Mouse (Mus musculus) layer of hippocampus, adult 9-11 months (tissue): ENCODE data around the gene Unc5c.

Experiments used
- DNase-seq: peaks from one replicate; pipeline ENCODE4 v3.0.0; 2022

Gene Unc5c

DNA sequence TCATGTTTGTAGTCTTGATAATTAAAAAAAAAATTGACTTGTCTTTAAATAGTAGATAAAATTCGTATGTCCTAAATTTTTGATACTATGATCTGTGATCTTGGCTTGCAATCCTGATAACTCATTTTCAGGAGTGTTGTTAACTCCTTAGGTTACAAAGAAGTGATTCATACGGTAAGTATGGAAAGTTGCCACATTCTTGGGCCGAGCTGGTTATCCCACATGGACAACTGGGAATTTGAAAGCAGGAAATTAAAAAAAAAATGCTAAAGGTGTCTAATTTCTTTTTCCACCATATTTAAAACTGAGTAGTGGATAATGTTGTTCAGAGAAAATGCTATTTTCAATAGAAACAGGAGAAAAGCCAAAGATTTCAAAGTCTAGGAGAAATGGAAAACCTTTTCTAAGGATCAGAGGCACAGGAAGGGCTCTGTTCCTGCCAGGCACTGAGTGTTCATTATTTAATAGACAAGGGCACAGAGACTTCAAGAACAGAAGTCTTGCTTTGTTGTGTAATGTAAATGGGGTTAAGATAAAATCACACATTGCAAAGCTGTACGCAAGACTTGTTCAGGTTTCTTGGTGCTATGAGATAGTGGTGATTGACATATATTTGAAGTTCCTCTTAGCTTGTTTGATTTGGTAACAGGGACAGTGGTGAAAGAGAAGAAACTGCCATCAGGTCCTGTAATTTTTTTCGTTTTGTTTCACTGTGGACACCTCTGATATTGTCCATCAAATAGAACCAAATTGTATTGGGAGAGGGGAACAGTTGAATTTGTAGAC lies 46.4 kb downstream of the Unc5c start:
- no peak for DNase-seq

DNA sequence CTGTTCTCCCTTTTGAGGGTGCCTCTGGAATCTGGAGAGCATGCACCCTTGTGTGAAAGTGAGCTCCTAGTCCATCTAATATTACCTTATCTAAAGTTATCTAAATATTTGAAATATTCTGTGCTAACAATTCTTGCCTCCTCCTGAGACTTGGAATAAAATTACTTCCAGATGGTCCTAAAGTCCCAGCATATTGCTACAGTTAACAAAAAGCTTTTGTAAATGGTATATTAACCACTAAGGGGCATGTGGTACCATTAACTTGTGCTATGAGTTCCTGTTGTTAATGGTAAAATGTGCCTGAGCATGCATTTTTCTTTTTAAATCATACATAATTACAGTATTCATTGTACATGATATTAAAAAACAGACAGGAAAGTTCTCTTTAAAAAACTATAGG lies 63.7 kb downstream of the Unc5c start:
- DNase-seq = no peak

DNA sequence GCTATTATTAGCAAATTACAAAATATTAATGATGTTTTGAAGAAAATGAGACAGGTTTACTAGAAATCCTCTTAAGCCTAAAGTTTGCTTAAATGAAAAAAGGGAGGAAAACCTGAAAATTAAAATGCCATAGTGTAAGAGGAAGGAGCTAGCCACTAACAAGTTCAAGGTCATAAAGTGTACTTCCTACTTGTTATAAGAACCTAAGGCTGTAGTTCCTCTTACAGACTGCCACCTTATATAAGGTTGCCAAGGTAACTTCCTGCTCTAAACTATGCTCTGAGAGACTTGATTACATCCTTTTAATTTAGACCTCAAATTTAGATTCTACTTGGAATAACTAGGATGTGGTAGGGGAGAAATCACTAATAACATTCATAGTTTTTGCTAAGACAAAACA lies 64.6 kb downstream of the Unc5c start:
- DNase-seq = no peak

DNA sequence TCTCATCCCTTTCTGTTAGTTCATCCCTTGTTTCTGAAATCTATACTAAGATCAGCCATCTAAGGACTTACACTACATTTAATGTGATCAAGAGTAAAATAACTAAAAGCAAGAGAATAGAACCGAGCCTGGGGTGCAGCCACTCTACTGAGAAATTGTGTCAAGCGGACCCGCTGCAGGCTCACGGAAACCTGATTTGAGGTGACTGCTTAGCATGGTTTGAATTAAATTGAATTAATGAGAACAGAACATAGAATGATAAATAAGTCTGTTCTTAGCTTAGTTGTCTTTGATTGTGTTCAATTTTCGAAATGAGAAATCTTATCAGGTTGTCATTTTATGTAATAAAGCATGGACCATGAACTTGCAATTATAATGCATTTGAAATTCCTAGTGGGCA lies 68.8 kb downstream of the Unc5c start:
- DNase-seq = no peak

DNA sequence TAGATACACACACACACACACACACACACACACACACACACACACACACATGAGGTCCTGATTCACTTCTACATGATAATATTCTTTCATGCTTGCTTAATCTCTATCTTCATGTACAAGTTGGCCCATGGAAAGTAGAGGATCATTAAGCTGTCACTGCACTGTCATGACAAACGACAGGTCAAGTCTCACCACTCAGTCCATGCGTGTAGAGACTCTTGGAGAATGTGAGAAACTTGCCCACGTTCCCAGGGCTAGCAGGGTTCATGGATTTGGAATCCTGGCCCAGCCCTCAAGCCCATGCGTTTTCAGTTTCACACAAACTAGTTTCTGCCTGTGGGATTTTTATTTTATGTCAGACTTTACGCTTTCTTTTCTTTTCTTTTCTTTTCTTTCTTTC lies 71.8 kb downstream of the Unc5c start:
- DNase-seq = no peak

DNA sequence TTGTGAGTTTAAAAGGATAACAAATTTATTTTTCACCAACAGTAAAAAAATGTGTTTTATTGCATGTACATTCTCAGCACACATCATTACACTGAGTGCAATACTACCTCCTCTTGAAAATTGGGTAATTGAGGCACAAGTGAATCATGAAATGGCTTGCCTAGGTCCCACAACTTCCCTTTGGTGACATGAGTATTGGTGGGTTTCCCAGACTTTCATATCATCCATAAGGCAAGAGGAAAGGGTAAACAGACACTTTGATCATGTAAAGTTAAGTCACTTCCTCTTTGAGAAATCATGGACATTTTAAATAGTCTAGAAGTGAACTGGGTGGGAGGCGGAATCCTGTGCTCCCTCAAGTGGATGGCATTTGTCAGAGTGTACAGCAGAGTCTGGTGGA lies 73.1 kb downstream of the Unc5c start:
- no peak for DNase-seq

DNA sequence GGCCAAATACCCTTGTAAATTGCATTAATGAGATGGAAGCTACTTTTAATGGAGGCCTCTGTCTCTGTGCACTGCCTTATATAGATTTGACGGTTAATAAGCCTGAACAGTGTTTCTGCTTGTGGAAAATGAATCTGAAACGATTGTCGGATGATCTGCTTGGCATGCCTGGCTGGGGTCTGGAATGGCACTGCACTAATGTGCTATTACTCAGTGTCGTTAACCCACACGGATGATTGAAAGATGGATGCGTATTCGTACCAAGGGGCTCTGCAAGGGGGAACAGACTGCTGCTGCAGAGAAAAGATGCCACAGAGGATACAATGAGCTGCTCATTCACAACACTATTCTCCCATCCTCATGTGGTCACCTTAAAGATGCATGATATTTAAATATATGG lies 75.7 kb downstream of the Unc5c start:
- DNase-seq = no peak

DNA sequence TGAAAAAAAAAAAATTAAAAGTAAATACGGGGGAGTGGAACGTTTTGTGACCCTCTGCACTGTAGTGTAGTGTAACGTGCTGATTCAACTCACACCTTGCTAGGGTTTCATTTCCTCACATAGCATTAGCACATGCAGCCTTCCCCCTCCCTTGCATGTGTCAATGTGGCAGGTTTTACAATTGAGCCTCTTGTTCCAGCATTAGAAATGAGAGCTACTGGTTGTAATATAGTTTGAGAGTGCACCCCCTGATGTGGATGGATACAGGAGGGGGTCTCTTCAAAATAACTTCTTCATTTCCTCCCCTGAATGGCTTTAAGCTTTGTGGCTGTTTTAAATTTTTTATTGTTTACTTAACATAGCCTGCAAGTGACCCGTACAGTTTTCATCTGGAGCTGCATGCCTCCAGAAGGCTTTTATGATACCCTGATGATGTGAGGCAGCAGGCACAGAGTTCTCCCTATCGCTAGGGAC lies 82.4 kb downstream of the Unc5c start:
- no peak for DNase-seq

DNA sequence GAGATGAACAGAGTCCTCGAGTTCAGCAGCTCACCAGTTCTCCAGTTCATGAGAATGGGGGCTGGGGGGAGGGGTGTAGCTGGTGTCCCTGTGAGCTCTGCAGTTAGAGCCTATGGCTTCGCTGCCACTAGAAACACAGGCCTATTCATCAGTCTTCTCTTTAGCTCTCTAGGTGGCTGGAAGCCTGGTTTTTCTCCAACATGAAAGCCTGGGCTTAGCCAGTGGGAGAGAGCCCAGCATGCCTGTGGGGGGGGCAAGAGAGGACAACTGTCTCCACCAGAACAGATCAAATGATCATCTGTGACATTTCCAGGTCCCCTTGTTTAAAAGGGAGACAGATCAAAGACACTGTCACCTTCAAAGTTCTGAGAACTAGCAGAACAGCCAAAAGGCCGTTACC lies 84.6 kb downstream of the Unc5c start:
- DNase-seq = peak; percentile 13

DNA sequence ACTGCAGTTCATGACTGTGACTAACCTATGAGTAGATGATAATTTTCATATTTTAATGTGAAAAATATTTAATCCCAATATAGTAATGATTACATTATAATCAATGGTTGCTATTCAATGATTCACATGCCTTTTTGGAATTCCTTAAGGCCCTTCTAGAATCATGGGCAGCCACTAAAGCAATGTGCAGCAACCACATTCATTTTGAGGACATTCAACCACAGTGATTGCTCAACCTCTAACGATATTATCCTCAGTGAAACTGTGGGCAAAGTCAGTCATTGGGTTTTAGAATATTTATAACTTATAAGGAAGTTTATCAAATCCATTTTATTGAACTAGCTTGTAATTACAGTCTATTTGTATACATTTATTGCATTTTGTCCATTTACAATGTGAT lies 87.9 kb downstream of the Unc5c start:
- no peak for DNase-seq

DNA sequence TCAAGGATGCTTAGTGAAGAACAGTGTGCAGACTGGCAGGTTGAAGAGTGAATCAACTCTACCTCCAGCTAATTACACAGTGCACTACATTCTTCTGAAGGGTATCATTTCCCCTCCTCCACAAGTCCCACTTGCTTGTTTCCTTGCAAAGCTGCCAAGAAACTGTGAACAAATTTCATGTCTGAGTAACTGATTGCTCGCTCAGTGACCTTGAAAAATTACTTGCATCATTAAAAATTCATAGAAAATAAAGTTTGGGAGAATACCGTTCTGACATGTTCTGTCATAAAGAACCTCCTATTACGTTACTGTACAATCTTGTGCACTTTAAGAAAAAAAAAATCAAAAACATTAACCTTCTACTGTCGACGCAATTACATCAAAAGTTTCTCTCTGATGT lies 92.1 kb downstream of the Unc5c start:
- DNase-seq = no peak

DNA sequence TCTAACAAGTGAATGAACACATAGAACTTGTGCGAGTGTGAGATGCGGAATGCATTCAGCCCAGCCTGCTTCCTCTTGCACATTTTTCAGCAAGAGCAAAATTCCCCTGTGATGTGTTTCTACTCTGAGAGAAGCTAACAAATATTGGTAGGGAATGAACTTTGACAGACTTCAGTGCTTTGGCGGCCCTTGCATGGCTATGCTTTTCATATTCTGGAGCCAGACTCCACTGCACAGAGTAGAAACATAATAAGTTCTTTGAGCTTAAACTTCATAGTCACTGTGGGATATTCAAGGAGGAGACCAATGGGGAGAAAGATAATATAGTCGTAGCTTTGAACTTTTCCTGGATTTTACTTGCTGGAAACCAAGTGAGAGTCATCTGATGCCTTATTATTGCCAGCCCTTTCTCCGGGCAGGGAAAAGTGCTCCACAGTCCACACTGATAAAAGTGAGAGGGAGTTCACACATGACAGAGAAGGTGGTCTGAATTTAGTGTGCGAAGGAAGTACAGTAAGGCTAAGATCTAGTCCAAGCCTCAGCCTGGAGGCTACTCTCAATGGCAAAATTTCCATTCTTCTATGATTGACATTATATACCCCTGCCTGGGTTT lies 110.2 kb downstream of the Unc5c start:
- DNase-seq = no peak

DNA sequence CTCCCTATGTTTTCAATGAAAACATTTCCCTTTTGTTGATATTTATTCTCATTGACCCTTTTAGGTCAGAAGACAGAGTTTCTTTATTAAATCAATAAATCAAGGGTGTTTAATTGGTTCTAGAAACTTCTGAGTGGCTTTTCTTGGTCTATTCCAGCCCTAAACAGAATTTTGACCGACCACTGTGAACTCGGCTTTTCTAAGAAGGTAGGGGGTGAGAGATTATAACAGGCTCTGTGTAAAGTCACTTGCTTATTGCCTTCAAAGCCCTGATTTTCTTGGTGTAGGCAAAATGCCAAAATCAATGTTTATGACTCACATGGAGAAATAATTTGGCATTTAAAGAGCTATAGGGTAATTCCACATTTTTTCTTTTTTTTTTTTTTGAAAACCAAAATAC lies 112.4 kb downstream of the Unc5c start:
- no peak for DNase-seq

DNA sequence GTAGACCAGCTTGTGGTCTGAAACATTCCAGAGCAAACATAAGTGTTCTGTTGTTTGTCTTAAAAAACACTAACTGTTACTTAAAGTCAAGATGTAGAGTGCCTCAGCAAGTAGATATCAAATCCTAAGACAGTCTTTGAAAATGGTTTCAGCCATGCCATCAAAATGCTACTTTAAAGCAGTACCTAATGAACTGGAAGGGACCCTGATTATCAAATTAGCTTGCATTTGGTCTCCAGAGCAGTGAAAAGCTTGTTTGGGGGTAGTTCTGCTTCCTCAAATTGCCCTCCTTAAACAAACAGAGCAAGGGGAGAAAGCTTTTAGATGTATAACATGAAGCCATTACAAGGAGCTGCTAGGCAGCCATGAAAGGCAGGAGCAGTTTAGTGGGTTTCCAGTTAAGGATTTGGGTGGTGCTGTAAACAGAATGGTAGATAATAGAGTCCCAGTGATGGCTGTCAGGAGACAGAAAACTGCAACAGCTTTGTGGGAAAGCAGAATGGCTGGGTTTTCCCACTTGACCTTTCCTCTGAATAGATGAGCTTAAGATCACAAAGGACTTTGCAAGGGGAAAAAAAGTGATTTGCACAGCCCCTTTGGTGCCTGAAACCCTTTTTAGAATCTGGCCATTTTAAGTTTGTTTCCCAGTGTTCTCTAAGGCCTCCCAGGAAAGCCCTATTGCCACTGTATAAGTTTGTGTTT lies 116.3 kb downstream of the Unc5c start:
- no peak for DNase-seq

DNA sequence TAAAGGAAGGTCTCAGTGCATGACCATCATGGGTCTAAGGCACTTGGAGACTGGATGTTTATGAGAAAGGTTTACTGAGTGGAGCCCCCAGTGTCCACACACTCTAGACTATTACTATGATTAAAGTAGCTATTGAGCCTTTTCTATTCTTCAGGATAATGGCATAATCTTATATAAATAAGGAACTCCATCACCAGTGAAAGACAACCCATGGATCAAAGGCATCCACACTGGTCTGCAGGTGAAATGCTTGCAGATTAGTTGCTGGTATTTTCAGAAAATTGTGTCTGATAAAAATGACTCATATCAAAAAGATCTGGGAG lies 116.8 kb downstream of the Unc5c start:
- no peak for DNase-seq

DNA sequence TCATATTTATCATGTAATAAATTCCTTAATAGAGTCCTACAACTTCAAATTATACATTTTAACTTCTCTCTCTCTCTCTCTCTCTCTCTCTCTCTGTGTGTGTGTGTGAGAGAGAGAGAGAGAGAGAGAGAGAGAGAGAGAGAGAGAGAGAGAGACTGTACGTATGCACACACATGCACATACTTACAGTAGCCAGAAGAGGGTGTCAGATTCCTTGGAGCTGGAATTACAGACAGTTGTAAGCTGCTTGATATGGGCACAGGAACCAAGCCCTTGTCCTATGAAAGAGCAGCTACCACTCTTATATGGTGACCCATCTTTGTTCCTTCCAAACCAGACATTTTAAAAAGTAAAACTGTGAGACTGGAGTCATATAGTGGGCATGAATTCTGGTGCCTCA lies 118.2 kb downstream of the Unc5c start:
- no peak for DNase-seq

DNA sequence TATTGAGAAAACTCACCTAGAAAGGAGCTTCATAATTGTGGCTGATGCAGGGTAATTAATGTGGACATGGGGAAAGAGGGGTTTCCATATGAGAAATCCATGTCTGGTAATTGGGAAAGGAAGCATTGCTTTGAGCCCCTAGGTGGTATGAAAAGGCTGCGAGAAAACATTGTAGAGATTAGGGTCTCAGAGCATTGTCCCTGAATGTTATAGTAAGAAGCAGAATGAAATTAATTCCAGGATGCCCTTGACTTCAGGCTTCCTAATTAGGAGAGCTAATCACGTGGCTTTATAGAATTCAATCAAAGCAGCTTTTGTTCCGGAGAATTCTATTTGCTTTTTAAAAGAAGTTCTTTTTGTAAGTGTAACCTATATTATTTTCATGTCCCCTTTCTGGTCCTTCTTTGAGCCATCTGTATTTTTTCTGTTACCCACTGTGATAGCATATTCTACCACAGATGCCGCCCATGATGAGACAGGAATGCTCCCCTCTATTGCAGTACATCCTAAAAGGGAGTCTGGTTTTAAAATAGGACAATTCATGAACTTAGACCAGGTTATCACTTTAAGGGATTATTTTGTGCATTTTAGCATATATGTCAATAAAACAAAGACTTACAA lies 124.5 kb downstream of the Unc5c start:
- DNase-seq = no peak

DNA sequence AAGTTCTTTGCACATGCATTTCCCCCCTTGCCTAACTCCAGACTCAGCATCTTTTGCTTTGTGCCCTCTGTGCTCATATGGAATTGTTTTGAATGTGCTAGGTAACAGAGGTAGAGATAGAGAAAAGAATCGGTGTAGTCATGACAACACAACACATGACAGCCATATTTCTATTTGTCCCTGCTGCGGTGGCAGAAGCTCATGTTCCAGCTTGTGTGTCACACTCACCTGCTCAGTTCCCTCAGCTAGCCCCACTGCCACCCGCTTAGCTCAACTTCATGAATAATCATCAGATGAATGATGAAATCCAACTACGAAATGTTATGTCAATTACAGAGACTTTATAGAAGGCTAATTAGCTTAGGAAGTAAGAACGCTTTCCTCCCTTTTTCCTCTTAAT lies 128.2 kb downstream of the Unc5c start:
- DNase-seq = peak; percentile 59

DNA sequence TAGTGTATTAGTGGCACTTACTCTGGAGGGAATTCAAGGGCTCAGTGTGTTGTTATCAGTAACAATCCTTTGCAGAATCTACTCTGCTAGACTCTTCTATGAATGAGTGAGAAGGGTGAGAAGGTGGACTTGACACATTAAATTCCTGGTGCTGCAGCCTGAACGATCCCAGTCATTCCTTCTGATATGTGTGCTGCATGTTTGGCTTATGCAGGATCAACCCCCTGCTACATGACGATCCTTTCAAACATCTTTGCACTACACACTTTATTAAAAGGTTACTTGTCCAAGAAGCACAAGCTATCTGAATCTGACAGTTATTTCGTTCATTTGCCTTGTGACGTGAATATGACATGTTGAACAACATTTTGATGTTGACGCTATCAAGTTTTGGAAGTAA lies 129.1 kb downstream of the Unc5c start:
- DNase-seq = no peak

DNA sequence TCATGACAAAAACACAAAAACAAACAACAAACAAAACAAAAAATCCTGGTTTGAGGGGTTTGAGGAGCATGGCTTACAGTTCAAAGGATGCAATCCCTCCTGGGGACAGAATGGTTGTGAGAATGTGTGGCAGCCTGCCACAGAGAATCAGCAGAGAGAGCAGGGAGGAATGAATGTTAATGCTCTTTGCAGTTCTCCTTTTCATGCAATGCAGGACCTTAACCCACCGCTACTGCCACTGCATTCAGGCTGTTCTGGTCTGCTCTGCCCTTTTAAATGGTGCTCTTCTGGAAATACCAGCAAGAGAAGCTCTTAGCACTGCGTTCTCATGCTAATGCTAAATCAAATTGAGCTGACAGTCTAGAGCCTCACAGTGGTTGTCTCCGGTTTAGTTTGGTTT lies 130.1 kb downstream of the Unc5c start:
- DNase-seq = no peak

DNA sequence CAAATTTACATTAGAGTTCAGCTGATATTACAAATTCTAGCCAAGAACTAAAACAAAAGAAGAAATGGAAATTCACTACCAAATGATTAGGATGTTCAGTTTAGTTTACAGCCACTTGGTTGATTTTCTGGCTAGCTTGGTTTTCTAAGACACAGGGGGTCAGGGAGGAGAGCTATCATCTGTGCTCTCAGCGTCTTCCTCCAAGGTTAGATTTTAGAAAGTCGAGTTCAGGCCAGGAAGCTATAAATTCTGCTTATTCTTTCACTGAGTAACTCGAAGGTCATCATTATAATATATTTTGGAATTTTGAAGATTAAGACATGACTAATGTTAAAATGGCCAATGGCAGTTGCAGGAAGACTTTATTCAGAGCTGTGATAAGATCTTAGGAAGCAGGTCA lies 131.4 kb downstream of the Unc5c start:
- no peak for DNase-seq

DNA sequence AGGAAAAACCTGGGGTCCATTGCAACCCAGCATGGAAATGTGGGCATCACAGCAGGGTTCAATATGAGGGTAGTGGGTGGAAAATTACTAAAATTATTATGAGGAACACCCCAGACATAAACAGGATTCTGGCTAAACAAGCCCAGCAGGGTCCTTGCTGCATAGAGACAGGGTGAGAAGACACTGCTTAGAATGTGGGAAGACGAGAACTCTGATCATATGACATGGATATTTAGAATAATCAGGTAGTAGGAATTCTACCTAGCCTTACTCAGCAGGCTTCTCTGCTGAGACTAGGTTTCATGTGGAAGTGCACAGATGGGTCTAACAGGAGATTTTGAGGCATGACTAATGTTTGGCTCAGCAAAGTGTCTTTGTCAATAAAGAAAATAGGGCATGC lies 131.9 kb downstream of the Unc5c start:
- DNase-seq = no peak

DNA sequence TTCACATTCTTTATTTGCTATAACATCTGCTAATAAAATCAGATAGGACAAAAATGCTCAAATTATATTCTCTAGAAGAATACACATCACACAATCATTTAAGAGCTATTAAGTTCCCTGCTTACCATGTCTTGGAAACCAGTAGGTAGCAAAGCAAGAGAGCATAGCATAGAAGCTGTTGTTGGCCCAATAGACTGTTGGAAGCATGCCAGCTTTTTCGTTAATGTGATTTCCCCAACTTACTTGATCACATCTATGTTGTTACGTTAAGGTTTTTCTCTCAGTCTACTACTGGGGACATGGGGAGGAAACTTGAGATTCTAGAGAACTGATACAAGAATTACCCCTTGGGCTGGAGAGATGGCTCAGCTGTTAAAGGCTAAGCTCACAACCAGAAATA lies 133.0 kb downstream of the Unc5c start:
- DNase-seq = no peak

DNA sequence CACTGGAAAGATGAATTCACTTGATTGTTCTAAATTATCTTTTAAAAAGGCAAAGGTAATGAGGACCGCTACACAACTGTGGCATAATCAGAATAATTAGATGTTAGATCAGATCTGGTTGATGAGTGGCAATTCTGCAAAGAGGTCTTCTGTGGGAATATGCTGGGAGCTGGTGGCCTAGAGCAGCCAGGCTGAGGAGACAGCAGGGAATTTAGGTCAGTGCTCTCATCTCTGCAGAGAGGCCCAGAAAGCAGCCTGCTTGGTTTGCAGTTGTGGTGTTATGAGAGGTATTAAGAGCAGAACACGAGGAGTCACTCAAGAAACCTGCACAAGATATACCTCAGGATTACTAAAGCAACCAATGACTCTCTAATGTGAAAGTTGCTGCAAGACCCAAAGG lies 133.9 kb downstream of the Unc5c start:
- no peak for DNase-seq
